Comparison of ENCODE assay signal across 8 mouse cellular contexts in the genomic region with DNA sequence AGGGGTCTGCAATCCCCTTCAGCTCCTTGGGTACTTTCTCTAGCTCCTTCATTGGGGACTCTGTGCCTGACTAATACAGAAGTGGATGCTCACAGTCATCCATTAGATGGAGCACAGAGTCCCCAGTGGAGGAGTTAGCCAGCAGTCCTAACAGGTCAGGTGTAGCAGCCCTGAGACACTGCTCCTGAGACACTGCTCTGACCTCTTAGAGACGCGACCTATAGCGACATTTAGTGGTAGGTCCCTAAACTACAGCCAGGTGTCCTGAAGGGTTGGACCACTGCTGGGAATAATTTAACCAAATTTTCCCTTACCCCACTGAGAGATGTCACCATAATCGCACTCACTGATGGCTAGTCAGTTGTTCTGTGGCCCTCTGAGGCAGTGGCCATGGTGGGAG.
DNase-seq lines count a peak whose midpoint lies in the region; ATAC-seq and TF ChIP-seq lines count a peak whose summit lies in the region.

No protein-coding gene starts in this region.

- dilution Hi-C loops in CH12.LX (cut with MboI; ENCODE audit: extremely low pct_ligation_motif_present, extremely low pct_unique_long_range_greater_than_20kb, low sequenced_read_pairs), result no loop called here

- no peaks in the 10 kb centered on the region for H3K9me3 ChIP-seq in CH12.LX (replicated peaks; ENCODE audit: low read length)
- H3K9me3 ChIP-seq in kidney, embryonic 14.5 days (ENCODE audit: control insufficient read depth, low read length), result no peaks in the 10 kb centered on the region

- no peaks in the 10 kb centered on the region for H3K27me3 ChIP-seq in CH12.LX (replicated peaks)
- no peaks in the 10 kb centered on the region for H3K27me3 ChIP-seq in kidney, embryonic 14.5 days (ENCODE audit: control insufficient read depth, insufficient read depth, low read length)

- peak; percentile 71 for TF ChIP-seq RAD21 in CH12.LX (IDR thresholded peaks at IDR 0.05; ENCODE audit: low read depth, low read length)

- in situ Hi-C loops in CH12.LX (cut with MboI; ENCODE audit: low pct_ligation_motif_present, low pct_unique_long_range_greater_than_20kb, low sequenced_read_pairs), result no loop called here

- peak; percentile 71 for DNase-seq in CH12.LX (ENCODE audit: extremely low read depth)
- peak; percentile 50 for DNase-seq in R1 (ENCODE audit: low read depth, low spot score)
- DNase-seq in cerebellum, postnatal 25 days, result peak; percentile 45 to 70
- DNase-seq in heart, adult 9 months (ENCODE audit: low spot score in 2 of 2), result peak; percentile 13 to 41
- DNase-seq in spleen, postnatal 4 days (ENCODE audit: low spot score in 2 of 2), result peak; percentile 33 to 66
- DNase-seq in left cerebral cortex, postnatal 36 days (ENCODE audit: low spot score in 2 of 2), result no peak

- TF ChIP-seq CTCF in CH12.LX (conservative IDR thresholded peaks at IDR 0.05 in 1 of 2, IDR thresholded peaks at IDR 0.05 in 1 of 2; ENCODE audit: low read depth in 2 of 2, low read length in 2 of 2), result peak; percentile 53 to 60

- 8% methylated on average over 4 of the region's 4 CpGs for WGBS in kidney, embryonic 14.5 days

- no peak overlapping the region for H3K9ac ChIP-seq in CH12.LX (ENCODE audit: insufficient read depth, low read depth)
- no peak overlapping the region for H3K9ac ChIP-seq in kidney, embryonic 14.5 days (ENCODE audit: low read depth, low read length)

- TF ChIP-seq EP300 in CH12.LX (IDR thresholded peaks at IDR 0.05; ENCODE audit: low read length), result no peak

- intact Hi-C loops in left cerebral cortex, postnatal 36 days (cut with DNase I), result loop anchor here (1.0 kb wide), 1 partner anchor 329 kb away; no protein-coding TSS in a partner anchor

- ATAC-seq in kidney, embryonic 14.5 days (ENCODE audit: low FRiP score, low TSS enrichment), result peak; percentile 62; the same call in 1 of the 2 replicates
- ATAC-seq in megakaryocyte progenitor cell, adult 5-6 weeks (replicated peaks; ENCODE audit: poor library complexity), result peak; percentile 100

- H3K79me2 ChIP-seq in CH12.LX (replicated peaks; ENCODE audit: control insufficient read depth, extremely low read depth, insufficient read depth, poor library complexity, severe bottlenecking), result no peaks in the 10 kb centered on the region

- no peak for TF ChIP-seq POLR2A in CH12.LX (IDR thresholded peaks at IDR 0.05; ENCODE audit: low read depth, low read length)

- H3K4me2 ChIP-seq in CH12.LX (ENCODE audit: insufficient read depth, low read depth, poor library complexity, severe bottlenecking), result no peak overlapping the region
- H3K4me2 ChIP-seq in kidney, embryonic 14.5 days (replicated peaks; ENCODE audit: low read depth, low read length), result no peak overlapping the region

- H3K36me3 ChIP-seq in CH12.LX (replicated peaks in 1 of 2; ENCODE audit: control insufficient read depth in 1 of 2, insufficient read depth in 1 of 2, low read length in 1 of 2), result no peaks in the 10 kb centered on the region
- H3K36me3 ChIP-seq in kidney, embryonic 14.5 days (ENCODE audit: control insufficient read depth, insufficient read depth, low read length), result no peaks in the 10 kb centered on the region

- no peak overlapping the region for H3K4me3 ChIP-seq in CH12.LX (replicated peaks in 1 of 3; ENCODE audit: low read depth in 2 of 3, low read length in 2 of 3, poor library complexity in 1 of 3)
- no peak overlapping the region for H3K4me3 ChIP-seq in kidney, embryonic 14.5 days (ENCODE audit: low read length)

- no peaks in the 10 kb centered on the region for H3K4me1 ChIP-seq in CH12.LX (ENCODE audit: control insufficient read depth in 1 of 2, insufficient read depth in 2 of 2)
- no peaks in the 10 kb centered on the region for H3K4me1 ChIP-seq in kidney, embryonic 14.5 days (ENCODE audit: control insufficient read depth, insufficient read depth, low read length)

- no peak overlapping the region for H3K27ac ChIP-seq in CH12.LX (ENCODE audit: insufficient read depth, low read depth)
- no peak overlapping the region for H3K27ac ChIP-seq in kidney, embryonic 14.5 days (ENCODE audit: low read depth, low read length)

TF ChIP-seq in CH12.LX, 34 proteins besides CTCF, POLR2A, EP300 and RAD21:
- TF ChIP-seq ZC3H11A (IDR thresholded peaks at IDR 0.05; ENCODE audit: low read depth, low read length), result peak; percentile 27; the same call in 1 of the 2 replicates
- peak; percentile 63 for TF ChIP-seq SMC3 (IDR thresholded peaks at IDR 0.05; ENCODE audit: low read depth, low read length)
- TF ChIP-seq NRF1 (IDR thresholded peaks at IDR 0.05; ENCODE audit: low read depth, low read length), result no peak

Comparison
In these comparisons a context has a peak if more than half of its experiments do, and no peak if none do; other contexts are left out.
1. DNase-seq: peak in CH12.LX (single experiment), R1 (single experiment), cerebellum, postnatal 25 days (2 of 2), heart, adult 9 months (2 of 2) and spleen, postnatal 4 days (2 of 2); none in left cerebral cortex, postnatal 36 days (0 of 2).